Mouse (Mus musculus) C2C12 (cell line): Measurements from ENCODE around the gene Ptx3.

Source experiments
- CTCF ChIP-seq: IDR thresholded peaks from one replicate; pipeline ENCODE4 v1.5.1; 2011; ENCODE audit not compliant: control insufficient read depth, insufficient read depth, insufficient read length
- MAX ChIP-seq: IDR thresholded peaks from one replicate; pipeline ENCODE4 v1.6.1; 2011; ENCODE audit warnings: mild to moderate bottlenecking, control low read depth
- MYOG ChIP-seq: IDR thresholded peaks from one replicate; pipeline ENCODE4 v1.6.1; 2011; ENCODE audit not compliant: control insufficient read depth, insufficient read length; ENCODE audit errors: extremely low read depth
- USF1 ChIP-seq: IDR thresholded peaks from one replicate; pipeline ENCODE4 v1.6.1; 2011; ENCODE audit warnings: low read depth, mild to moderate bottlenecking, control low read depth, moderate library complexity

- TF ChIP-seq CTCF (no peak), USF1 (no peak), MYOG (no peak), MAX (no peak)
These were observed 20.8 kb downstream of the Ptx3 start for GRCm38 (mm10) chr3:66240476-66240875.
